Mouse (Mus musculus) liver, embryonic 14.5 days (tissue): ENCODE data around the gene Rab2b. TPM values are rescaled to one million over a fixed set of nuclear protein-coding genes. Genes with fewer than 3 reads are reported as not detected.

Source experiments
- ATAC-seq: fragments of 200-750 bp; cut with Nextera tagmentation; 2 replicates; pipeline ENCODE4 v1.8.0; 2017; ENCODE audit warnings: moderate number of reproducible peaks, mild to moderate bottlenecking, moderate library complexity; ENCODE audit not compliant: insufficient read depth
- DNase-seq, 3 experiments: peaks; one replicate each; pipeline ENCODE4 v3.0.0-alpha.2; 2012 to 2013; ENCODE audit warnings: low read depth in 3 of 3, low spot score in 3 of 3
- H3K27ac ChIP-seq: fragments of 300-500 bp; sonication (generic); 2 replicates; pipeline ENCODE4 v1.5.1; 2014; ENCODE audit warnings: moderate library complexity, mild to moderate bottlenecking, control low read depth, inconsistent platforms
- H3K27me3 ChIP-seq: fragments of 300-500 bp; sonication (generic); 2 replicates; pipeline ENCODE4 v1.6.1; 2014; ENCODE audit warnings: mild to moderate bottlenecking, low read length, moderate library complexity; ENCODE audit not compliant: control insufficient read depth, insufficient read depth
- H3K36me3 ChIP-seq: fragments of 300-500 bp; sonication (generic); replicated peaks from 2 replicates; pipeline ENCODE4 v1.6.1; 2014; ENCODE audit warnings: low read depth; ENCODE audit not compliant: control insufficient read depth, insufficient read depth
- H3K4me1 ChIP-seq, 2 experiments: fragments of 200-500 bp in 1 of 2; fragments of 300-500 bp in 1 of 2; sonication (generic) in 1 of 2; replicated peaks; 2 replicates each; pipeline ENCODE4 v1.6.1; 2012 to 2014; ENCODE audit warnings: antibody characterized with exemption in 1 of 2, inconsistent platforms in 1 of 2, low read length in 1 of 2; ENCODE audit not compliant: control insufficient read depth in 2 of 2, insufficient read depth in 2 of 2
- H3K4me2 ChIP-seq: fragments of 300-500 bp; sonication (generic); 2 replicates; pipeline ENCODE4 v1.6.1; 2014; ENCODE audit warnings: low read depth, mild to moderate bottlenecking, control low read depth, moderate library complexity
- H3K4me3 ChIP-seq, 2 experiments: fragments of 200-500 bp in 1 of 2; fragments of 300-500 bp in 1 of 2; sonication (generic) in 1 of 2; 2 replicates each; pipeline ENCODE4 v1.5.1; 2012 to 2014; ENCODE audit warnings: low read depth in 2 of 2, low read length in 2 of 2, mild to moderate bottlenecking in 2 of 2, control low read depth in 1 of 2, inconsistent platforms in 1 of 2, moderate library complexity in 1 of 2; ENCODE audit not compliant: insufficient read depth in 1 of 2
- H3K9ac ChIP-seq: fragments of 300-500 bp; sonication (generic); replicated peaks from 2 replicates; pipeline ENCODE4 v1.6.1; 2014; ENCODE audit warnings: mild to moderate bottlenecking, control low read depth, moderate library complexity
- H3K9me3 ChIP-seq: fragments of 300-500 bp; sonication (generic); 2 replicates; pipeline ENCODE4 v1.6.1; 2016; ENCODE audit warnings: low read length, mixed read lengths; ENCODE audit not compliant: control insufficient read depth
- CTCF ChIP-seq: IDR thresholded peaks from 2 replicates; pipeline ENCODE4 v1.5.1; 2016; ENCODE audit warnings: antibody characterized with exemption, low read depth, control low read depth
- EP300 ChIP-seq: IDR thresholded peaks from 2 replicates; pipeline ENCODE4 v1.6.1; 2016; ENCODE audit warnings: antibody characterized with exemption, low read depth
- WGBS: fragments of 180-500 bp; shearing (Covaris S2); extraction: QIAGEN DNeasy Blood & Tissue Kit; methylation state at CpG from one replicate; pipeline ENCODE4 v1.1.7; 2014; ENCODE audit not compliant: insufficient replicate concordance; 5-methylcytosine and 5-hydroxymethylcytosine counted together
- polyA plus RNA-seq, 2 experiments: library from polyadenylated mRNA; depleted of rRNA in 1 of 2; stranded (reverse) in 1 of 2; unstranded in 1 of 2; fragments of >200 nt; fragmentation: Nextera tagmentation in 1 of 2; extraction: Ambion mirVana in 1 of 2; gene quantifications; 2 replicates each; pipeline versions ENCODE4 v1.2.1 to v1.2.3; 2012 to 2014

Gene Rab2b
- polyA plus RNA-seq, 2 experiments, result 1.9 to 3.1 TPM

GRCm38 (mm10) chr14:52295558-52296264, 16.4 kb upstream of the Rab2b start:
- no peak for TF ChIP-seq EP300
- peak; percentile 53 for TF ChIP-seq CTCF
- no peak overlapping the region for H3K4me2 ChIP-seq
- H3K4me3 ChIP-seq, result no peak overlapping the region
- ATAC-seq (no peak), DNase-seq (no peak)
- H3K27ac ChIP-seq, result no peak overlapping the region
- no peaks in the 10 kb centered on the region for H3K4me1 ChIP-seq
- H3K36me3 ChIP-seq, result peaks cover 61% of the 10 kb centered on the region
- no peaks in the 10 kb centered on the region for H3K9me3 ChIP-seq
- no peak overlapping the region for H3K9ac ChIP-seq
- H3K27me3 ChIP-seq, result no peaks in the 10 kb centered on the region
- 65% methylated on average over 6 of the region's 6 CpGs for WGBS

GRCm38 (mm10) chr14:52284191-52284590, 4.8 kb upstream of the Rab2b start:
- Histone ChIP-seq H3K27me3 (no peaks in the 10 kb centered on the region), H3K9ac (no peak overlapping the region), H3K4me1 (peaks cover 7 to 8% of the 10 kb centered on the region in 2 experiments), H3K9me3 (no peaks in the 10 kb centered on the region), H3K27ac (no peak overlapping the region), H3K36me3 (peaks cover 23% of the 10 kb centered on the region), H3K4me2 (no peak overlapping the region), H3K4me3 (no peak overlapping the region)
- no peak for ATAC-seq
- no peak for DNase-seq
- 66% methylated on average over 3 of the region's 3 CpGs for WGBS
- no peak for TF ChIP-seq CTCF
- TF ChIP-seq EP300, result no peak

- Histone ChIP-seq H3K4me1 (peaks cover 7 to 8% of the 10 kb centered on the region in 2 experiments), H3K4me2 (no peak overlapping the region), H3K9me3 (no peaks in the 10 kb centered on the region), H3K27me3 (no peaks in the 10 kb centered on the region), H3K9ac (no peak overlapping the region), H3K27ac (no peak overlapping the region), H3K4me3 (no peak overlapping the region), H3K36me3 (peaks cover 22% of the 10 kb centered on the region)
- TF ChIP-seq CTCF (no peak), EP300 (no peak)
- 89% methylated on average over 5 of the region's 5 CpGs for WGBS
- no peak for DNase-seq
- no peak for ATAC-seq
These were observed 4.3 kb upstream of the Rab2b start for GRCm38 (mm10) chr14:52283629-52284028.

- ATAC-seq (peak; percentile 7; the same call in 1 of the 2 replicates), DNase-seq (no peak)
- Histone ChIP-seq H3K9ac (peak overlapping the region; percentile 92), H3K27me3 (no peaks in the 10 kb centered on the region), H3K4me3 (peak overlapping the region; percentile 72 to 93), H3K4me2 (peak overlapping the region; percentile 88), H3K27ac (peak overlapping the region; percentile 82), H3K4me1 (peaks cover 10 to 12% of the 10 kb centered on the region in 2 experiments), H3K36me3 (no peaks in the 10 kb centered on the region), H3K9me3 (no peaks in the 10 kb centered on the region)
- 2% methylated on average over 21 of the region's 21 CpGs for WGBS
- no peak for TF ChIP-seq EP300
- no peak for TF ChIP-seq CTCF
These were observed 389 bp upstream of the Rab2b start for GRCm38 (mm10) chr14:52279747-52280120.

DNA sequence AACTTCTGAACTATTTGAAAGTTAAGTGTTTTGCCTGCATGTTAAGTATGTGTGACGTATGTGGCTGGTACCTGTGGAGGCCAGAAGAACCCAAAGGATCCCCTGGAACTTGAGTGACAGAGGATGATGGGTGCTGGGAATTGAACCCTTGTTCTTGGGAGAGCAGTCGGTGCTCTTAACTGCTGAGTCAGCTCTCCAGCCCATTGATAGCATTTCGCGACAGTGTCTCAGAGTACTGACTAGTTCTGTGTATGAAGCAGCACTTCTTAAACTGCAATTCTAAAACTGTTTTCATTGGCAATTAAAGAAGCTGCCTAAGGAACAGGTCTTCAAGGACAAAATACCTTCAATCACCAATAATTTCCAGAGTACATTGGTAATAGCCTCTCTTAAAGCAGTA, 2.1 kb downstream of the Rab2b start:
- TF ChIP-seq CTCF, result no peak
- no peak for TF ChIP-seq EP300
- ATAC-seq, result no peak
- 79% methylated on average over 4 of the region's 4 CpGs for WGBS

More for the DNA sequence above, 2.1 kb downstream of the Rab2b start:
- Histone ChIP-seq H3K27me3 (no peaks in the 10 kb centered on the region), H3K4me3 (no peak overlapping the region), H3K27ac (no peak overlapping the region), H3K36me3 (no peaks in the 10 kb centered on the region), H3K4me1 (peaks cover 8 to 12% of the 10 kb centered on the region in 2 experiments), H3K9ac (no peak overlapping the region), H3K4me2 (no peak overlapping the region), H3K9me3 (no peaks in the 10 kb centered on the region)
- no peak for DNase-seq
